Mouse (Mus musculus) brain, embryonic 18.5 days (tissue): ENCODE results near the gene Erg.

Source experiments
- DNase-seq: peaks from one replicate; pipeline ENCODE4 v3.0.0-alpha.2; 2012; ENCODE audit warnings: low read depth, low spot score

Gene Erg

DNA sequence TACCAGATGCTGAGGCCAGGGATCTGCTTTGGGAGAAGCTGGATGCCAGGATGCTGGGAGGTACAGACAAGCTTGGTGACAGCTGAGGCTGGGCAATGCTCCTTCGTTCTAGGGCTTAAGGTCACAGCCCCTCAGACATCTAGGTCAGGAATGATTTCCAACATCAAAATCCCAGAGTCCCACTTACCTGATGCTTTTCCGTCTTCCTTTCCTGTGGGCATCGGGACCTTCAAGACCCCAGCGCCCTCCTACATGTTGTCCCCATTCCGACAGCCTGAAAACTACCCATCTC is at the start of gene Erg:
Erg (minus strand) TSS at position 283 of the 292 bp plus-strand sequence.
- no peak for DNase-seq

- no peak for DNase-seq
Observed at GRCm38 (mm10) chr16:95631816-95632215, 45.4 kb upstream of the Erg start.

GRCm38 (mm10) chr16:95623876-95624770 is 37.7 kb upstream of the Erg start:
- DNase-seq = no peak

DNA sequence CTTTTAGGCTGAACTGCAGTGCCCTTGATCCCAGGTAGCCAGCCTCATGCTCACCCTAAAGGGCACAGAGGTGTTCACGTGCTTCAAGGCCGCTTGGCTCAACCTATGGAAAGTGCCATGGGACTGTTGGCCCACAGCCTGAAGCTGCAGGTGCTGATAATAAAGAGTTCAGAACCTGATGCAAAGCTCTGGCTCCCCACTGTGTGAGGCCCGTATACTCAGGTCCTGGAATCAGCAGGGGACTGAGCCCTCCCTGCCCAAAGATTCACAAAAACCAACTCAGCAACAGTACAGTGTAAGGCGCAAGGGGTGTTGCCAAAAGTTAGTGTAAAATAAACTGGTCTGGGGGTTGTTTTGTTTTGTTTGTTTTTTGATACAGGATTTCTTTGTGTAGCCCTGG is 36.7 kb upstream of the Erg start:
- no peak for DNase-seq

DNA sequence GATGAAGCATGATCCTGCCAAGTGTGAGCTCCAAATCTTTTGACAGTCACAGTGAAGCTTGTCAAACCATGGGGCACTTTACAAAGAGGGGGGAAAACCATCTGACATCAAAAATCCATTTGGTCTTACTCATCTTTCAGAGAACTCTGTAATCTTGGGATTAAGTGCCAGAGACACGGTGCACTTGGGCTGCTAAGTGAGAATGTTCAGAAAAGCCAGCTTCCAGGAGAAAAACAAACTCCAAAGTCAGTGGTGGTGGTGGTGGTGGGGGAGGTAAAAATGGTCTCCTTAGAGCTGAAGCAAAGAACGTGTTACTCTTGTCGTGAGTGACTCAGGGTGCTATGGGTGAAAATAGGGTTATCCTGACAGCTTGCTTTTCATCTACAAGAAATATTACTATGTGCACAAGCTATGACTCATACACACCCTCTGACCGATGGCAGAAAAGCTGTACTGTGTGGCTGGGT is 33.5 kb upstream of the Erg start:
- DNase-seq = no peak

- DNase-seq = no peak
Observed at GRCm38 (mm10) chr16:95618206-95618605, 31.8 kb upstream of the Erg start.

GRCm38 (mm10) chr16:95617720-95618119 is 31.3 kb upstream of the Erg start:
- DNase-seq = no peak

DNA sequence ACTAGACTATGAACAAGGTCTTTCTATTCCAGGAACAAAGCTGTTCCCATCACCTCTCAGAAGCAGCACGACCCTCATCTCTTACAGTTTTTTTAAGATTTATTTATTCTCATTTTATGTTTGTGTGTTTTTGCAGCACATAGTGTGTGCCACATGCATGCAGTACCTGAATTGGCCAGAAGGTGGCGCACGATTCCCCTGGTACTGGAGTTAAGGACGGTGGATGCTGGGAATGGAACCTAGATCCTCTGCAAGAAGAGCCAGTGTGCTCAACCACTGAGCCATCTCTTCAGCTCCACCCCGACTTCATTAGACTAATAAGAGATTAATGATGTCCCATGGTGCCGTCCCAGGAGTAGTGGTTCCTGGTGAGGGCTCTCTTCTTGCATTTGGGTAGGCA is 29.2 kb upstream of the Erg start:
- DNase-seq = no peak

DNA sequence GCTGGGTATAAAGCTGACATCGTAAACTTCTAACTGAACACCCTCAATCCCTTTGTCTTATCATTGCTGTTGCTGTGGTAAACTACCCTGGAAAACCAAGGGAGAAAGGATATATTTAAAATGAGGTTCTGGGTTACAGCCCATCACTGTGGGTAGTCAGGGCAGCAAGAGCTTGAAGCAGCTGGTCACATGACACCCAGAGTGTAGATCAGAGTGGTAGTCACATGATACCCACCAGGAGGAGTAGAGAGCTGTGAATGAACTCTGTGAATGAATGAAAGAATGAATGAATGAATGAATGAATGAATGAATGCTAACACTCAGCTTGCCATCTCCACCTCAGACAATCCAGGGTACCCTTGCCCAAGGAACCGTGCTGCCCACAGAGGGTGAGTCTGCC is 28.1 kb upstream of the Erg start:
- no peak for DNase-seq

DNA sequence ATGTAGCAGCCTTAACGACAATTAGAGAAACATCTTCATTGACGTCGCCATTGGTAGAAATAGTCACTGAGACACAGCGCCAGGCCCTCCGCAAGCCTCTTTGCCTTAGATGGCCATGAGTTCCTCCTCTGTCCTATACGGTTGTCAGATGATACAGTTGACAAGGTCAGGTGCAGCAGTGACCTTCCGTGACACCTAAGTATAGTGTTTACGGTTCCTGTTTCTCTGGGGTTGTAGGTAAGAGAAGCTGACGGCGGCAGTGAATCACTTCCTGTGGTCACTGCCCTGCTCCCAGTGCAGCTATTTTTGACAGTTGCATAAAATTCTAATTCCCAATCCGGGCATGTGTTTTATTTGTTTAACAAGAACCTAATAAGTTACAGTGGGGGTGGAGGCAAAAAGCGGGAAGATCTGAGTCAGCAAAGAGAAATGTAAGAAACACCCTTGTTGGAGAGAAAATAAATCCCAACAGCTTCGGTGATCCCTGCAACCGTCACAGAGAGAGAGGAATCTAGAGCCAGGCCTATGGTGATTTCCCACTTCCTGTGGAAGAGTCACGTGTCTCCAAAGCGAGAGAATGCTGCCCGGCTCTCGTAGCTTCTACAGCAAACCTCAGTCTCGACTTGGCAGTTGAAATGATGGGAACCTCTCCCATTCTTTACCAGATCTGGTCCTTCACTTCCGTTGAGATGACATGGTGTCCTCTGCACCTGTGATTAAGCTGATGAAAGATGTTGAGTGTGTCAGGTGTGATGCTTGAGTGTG is 25.8 kb upstream of the Erg start:
- DNase-seq = no peak

- no peak for DNase-seq
Observed at GRCm38 (mm10) chr16:95608624-95609023, 22.2 kb upstream of the Erg start.

- no peak for DNase-seq
Observed at GRCm38 (mm10) chr16:95605304-95605703, 18.9 kb upstream of the Erg start.

DNA sequence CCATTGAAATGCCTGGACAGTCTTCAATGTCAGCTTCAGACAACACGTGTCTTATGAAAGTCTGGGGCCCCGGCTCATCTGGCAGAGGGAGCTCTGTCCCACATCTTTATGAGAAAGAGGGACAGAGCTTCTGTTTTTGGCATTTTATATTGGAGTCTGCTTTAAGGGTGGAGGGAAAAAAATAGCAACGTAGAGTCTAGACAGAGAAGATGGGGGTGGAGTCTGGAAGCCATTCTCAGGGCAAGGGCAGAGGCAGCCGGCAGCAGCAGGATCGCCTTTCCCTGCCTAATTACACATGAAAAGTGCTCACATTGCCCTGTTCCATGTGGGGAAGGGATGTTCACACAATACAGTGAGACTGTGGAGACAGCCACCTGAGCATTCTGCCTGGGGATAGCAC is 16.1 kb upstream of the Erg start:
- no peak for DNase-seq

GRCm38 (mm10) chr16:95601807-95602206 is 15.4 kb upstream of the Erg start:
- DNase-seq = no peak

- no peak for DNase-seq
Observed at GRCm38 (mm10) chr16:95601219-95601580, 14.8 kb upstream of the Erg start.

DNA sequence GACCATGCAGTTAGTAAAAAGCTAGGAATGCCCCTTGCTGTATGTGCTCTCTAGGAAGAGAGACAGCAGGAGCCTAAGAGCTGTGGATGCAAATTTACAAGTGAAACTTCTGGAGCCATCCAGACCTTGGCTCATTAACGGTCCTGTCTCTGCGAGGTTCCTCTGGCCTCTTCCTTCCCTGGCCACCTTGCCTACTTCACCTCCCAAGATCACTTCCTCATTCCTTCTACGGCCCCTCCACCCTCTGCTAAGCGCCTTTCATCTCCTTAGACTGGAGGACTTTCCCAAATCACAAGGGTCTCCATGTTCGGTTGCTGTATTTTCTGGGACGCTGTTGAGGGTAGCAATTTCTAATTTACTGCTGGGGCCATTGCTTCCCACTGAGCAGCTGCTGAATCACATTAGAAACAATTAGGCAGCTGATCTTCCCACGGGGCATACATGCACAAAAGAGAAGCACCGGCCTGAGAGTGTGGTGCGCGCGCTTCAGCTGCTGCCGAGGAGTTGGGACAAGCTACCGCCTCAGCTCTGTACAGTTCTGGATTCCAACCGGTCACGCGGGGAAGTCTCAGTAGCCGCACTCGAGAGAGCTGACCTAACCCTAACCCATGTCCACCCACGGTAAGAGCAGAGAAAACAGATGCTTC is 14.3 kb upstream of the Erg start:
- no peak for DNase-seq

GRCm38 (mm10) chr16:95598930-95599329 is 12.5 kb upstream of the Erg start:
- DNase-seq = no peak

GRCm38 (mm10) chr16:95597578-95597951 is 11.2 kb upstream of the Erg start:
- peak; percentile 52 for DNase-seq

GRCm38 (mm10) chr16:95596884-95597577 is 10.6 kb upstream of the Erg start:
- DNase-seq = peak; percentile 20

DNA sequence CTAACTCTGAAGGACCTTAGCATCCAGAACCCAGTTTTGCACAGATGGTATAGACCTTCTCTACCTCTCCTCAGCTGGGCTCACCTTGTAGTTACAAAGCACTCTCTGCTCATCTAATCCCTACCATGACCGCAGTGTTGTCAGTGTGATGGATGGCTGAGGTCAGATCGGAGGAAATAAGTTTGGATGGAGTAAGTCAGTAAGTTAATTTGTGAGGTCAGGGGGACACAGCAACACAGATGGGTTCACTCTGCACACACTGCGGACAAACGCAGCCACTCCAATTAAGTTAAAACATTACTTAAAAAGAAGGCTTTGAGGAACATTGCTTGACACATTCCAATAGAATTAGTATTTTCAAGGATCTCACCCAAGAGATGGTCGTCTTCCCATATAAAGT is 2.5 kb upstream of the Erg start:
- no peak for DNase-seq

GRCm38 (mm10) chr16:95586726-95587125 is 333 bp upstream of the Erg start:
- no peak for DNase-seq
